Mouse (Mus musculus) erythroid progenitor cell, adult 5-6 weeks (primary cell): ENCODE results near the gene Tbca. TPM values are rescaled to one million over a fixed set of nuclear protein-coding genes. Genes with fewer than 3 reads are reported as not detected.

Experiments
- ATAC-seq: replicated peaks from 2 replicates; pipeline ENCODE4 v1.8.0; 2016; ENCODE audit warnings: moderate number of reproducible peaks, mild to moderate bottlenecking, moderate TSS enrichment, inconsistent platforms; ENCODE audit not compliant: poor library complexity, low FRiP score, severe bottlenecking
- total RNA-seq, 2 experiments: library from RNA; stranded (forward) in 1 of 2; stranded (reverse) in 1 of 2; fragments of 150-400 nt in 1 of 2; fragments of 186-747, 209-891 nt in 1 of 2; gene quantifications; 2 replicates each; pipeline versions ENCODE4 v1.2.3 to v1.2.4; 2015 to 2017; ENCODE audit warnings: low replicate concordance in 2 of 2

The Tbca gene
- total RNA-seq, 2 experiments from 2014 or later = 14.4 to 106 TPM

- ATAC-seq = no peak
Observed at GRCm38 (mm10) chr13:94838756-94839337, 50.1 kb downstream of the Tbca start.

- no peak for ATAC-seq
Observed at GRCm38 (mm10) chr13:94843236-94843635, 54.5 kb downstream of the Tbca start.

GRCm38 (mm10) chr13:94847870-94848269 lies 59.2 kb downstream of the Tbca start:
- no peak for ATAC-seq

GRCm38 (mm10) chr13:94849351-94849750 lies 60.6 kb downstream of the Tbca start:
- ATAC-seq = no peak

- ATAC-seq = no peak
Observed at GRCm38 (mm10) chr13:94858016-94858575, 69.4 kb downstream of the Tbca start.

- no peak for ATAC-seq
Observed at GRCm38 (mm10) chr13:94859256-94859655, 70.5 kb downstream of the Tbca start.

GRCm38 (mm10) chr13:94862491-94863230 lies 74.0 kb downstream of the Tbca start:
- ATAC-seq = no peak

- no peak for ATAC-seq
Observed at GRCm38 (mm10) chr13:94866906-94867305, 78.2 kb downstream of the Tbca start.

GRCm38 (mm10) chr13:94867772-94868171 lies 79.1 kb downstream of the Tbca start:
- no peak for ATAC-seq

- no peak for ATAC-seq
Observed at GRCm38 (mm10) chr13:94868478-94868950, 79.8 kb downstream of the Tbca start.

GRCm38 (mm10) chr13:94869541-94869940 lies 80.8 kb downstream of the Tbca start:
- no peak for ATAC-seq

- no peak for ATAC-seq
Observed at GRCm38 (mm10) chr13:94870071-94870460, 81.4 kb downstream of the Tbca start.

GRCm38 (mm10) chr13:94870461-94871186 lies 81.9 kb downstream of the Tbca start:
- ATAC-seq = no peak

GRCm38 (mm10) chr13:94871806-94872320 lies 83.2 kb downstream of the Tbca start:
- ATAC-seq = no peak

- ATAC-seq = no peak
Observed at GRCm38 (mm10) chr13:94872439-94872838, 83.7 kb downstream of the Tbca start.

GRCm38 (mm10) chr13:94873111-94874038 lies 84.7 kb downstream of the Tbca start:
- ATAC-seq = 0 out of 2 replicates have a peak, but pooled peaks have one; percentile 19

GRCm38 (mm10) chr13:94874039-94874425 lies 85.3 kb downstream of the Tbca start:
- ATAC-seq = no peak

- ATAC-seq = no peak
Observed at GRCm38 (mm10) chr13:94874656-94875395, 86.1 kb downstream of the Tbca start.
